Mouse (Mus musculus): ENCODE measurements around the gene Hist1h4i.
A peak's percentile ranks its signal among the peaks of the same experiment; 100 is the strongest.
"Not testable (repeated sequence)": the region's sequence is repeated elsewhere in the genome, so short reads cannot be mapped to it uniquely, and the experiment has no call there.

Gene Hist1h4i

DNA sequence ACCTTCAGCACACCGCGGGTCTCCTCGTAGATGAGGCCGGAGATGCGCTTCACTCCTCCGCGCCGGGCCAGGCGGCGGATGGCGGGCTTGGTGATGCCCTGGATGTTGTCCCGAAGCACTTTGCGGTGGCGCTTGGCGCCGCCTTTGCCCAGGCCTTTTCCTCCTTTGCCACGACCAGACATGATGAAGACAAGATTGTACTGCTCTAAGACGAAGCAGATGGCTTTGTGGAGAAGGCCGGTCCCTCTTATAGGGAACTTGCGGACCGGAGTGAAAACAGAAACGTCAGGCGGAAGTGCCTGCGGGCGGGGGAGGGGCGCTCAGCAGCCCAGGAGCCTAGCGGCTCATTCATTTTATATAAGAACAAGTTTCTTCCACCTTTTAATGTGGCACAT, at the start of gene Hist1h4i:
Hist1h4i (minus strand) TSS at position 221 of the 395 bp plus-strand sequence.
- DNase-seq (ENCODE audit: low read depth, low spot score): peak; percentile 93

DNA sequence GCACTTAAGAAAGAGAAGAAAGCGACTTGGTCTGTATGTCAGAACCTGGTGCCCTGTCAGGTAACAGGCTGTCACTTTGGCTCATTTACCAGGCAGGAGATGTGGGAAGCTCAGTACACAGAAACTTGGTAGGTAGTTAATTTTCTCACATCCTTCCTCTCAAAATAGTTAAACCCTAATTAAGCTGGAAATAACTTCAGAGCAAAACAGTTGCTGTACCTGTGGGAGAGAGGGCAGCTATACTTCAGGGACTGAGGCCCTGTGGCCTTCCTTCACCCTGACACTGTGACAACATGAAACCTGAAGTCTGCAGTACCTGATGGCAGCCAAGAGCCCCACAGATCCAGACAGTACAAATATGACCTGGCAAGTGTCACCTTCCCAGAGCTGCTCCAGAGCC, 43.0 kb upstream of the Hist1h4i start, which contains the start of gene Vmn1r188:
Vmn1r188 (plus strand) TSS at position 301 of the 400 bp plus-strand sequence.
- not testable (repeated sequence) for DNase-seq (ENCODE audit: low read depth, low spot score)

DNA sequence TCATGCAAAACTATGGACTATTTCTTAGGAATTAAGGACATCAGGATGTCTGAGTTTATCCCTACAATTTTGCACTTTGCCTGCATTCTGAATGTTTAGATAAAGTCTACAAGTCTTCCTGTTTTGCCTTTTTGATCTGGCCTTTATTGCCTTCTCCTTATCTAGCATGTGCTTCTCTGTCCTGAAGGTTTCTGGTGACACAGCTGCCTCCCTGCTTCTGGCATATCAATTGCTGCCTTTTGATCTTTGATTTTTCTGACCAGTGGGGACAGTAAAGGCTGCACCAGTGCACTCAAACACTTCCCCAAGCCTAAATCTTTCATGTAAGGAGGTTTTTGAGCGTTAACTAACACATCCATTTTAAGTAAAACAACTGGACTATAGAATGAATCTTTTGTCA, 22.3 kb upstream of the Hist1h4i start:
- no peak for DNase-seq (ENCODE audit: low read depth, low spot score)

DNA sequence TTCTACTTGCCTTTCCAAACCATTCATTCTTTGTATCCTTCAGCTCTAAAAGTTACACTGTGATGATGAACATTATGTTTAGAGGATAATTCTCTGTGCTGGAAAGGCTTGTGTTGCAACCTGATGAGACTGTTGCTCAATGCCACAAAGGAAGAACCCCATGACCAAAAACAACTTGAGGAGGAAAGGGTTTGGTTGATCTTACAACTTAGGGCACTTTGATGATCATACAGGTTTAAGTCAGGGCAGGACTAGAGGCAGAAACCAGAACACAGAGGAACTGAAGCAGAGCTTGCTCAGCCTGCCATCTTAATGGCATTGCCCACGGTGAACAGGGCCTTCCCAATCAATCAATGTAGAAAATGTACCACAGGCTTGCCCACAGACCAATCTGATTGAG, 20.3 kb upstream of the Hist1h4i start:
- no peak for DNase-seq (ENCODE audit: low read depth, low spot score)

- DNase-seq (ENCODE audit: low read depth, low spot score): no peak
Measured at GRCm38 (mm10) chr13:22053754-22054153, 12.6 kb upstream of the Hist1h4i start.

GRCm38 (mm10) chr13:22051523-22051859, 10.3 kb upstream of the Hist1h4i start:
- no peak for DNase-seq (ENCODE audit: low read depth, low spot score)

DNA sequence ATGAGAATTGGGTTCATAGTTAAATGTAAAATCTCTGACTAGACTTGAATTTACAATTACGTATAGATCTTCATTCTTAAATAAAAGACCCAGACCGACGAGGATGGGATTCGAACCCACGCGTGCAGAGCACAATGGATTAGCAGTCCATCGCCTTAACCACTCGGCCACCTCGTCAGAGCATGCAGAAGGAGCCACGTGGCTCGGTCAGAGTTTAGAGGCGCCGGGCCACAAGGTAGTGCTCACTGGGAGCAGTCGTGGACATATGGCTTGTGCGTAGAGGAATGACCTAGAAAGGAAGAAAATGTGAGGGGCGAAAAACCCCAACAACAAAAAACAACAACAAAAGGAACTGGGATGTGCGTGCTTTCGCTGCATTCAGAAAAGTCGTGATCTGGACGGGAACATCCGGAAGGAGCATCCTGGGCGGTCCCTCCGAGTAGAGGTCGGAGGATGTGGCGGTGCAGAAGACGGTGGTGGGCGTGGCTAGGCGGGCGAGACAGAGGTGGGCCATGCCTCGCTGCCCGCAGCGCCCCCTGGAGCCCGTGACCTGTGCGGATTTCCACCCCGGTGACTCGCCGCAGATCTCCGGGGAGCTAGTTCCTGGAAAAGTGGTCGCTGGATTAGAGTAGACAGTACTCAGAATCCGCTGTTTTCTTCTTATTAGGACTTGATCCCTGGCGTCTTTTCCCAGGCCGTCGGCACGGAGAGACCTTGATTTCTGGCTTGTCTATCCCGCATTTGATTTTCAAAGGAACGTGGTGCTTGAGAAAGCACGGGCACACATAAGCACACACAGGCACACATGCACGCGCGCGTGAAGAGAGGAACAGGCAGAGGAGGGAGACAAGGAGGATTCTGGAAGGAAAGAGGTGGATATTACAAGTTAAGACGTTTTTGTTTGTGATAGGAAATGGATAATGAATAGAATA, 9.7 kb upstream of the Hist1h4i start:
- peak; percentile 91 for DNase-seq (ENCODE audit: low read depth, low spot score)

DNA sequence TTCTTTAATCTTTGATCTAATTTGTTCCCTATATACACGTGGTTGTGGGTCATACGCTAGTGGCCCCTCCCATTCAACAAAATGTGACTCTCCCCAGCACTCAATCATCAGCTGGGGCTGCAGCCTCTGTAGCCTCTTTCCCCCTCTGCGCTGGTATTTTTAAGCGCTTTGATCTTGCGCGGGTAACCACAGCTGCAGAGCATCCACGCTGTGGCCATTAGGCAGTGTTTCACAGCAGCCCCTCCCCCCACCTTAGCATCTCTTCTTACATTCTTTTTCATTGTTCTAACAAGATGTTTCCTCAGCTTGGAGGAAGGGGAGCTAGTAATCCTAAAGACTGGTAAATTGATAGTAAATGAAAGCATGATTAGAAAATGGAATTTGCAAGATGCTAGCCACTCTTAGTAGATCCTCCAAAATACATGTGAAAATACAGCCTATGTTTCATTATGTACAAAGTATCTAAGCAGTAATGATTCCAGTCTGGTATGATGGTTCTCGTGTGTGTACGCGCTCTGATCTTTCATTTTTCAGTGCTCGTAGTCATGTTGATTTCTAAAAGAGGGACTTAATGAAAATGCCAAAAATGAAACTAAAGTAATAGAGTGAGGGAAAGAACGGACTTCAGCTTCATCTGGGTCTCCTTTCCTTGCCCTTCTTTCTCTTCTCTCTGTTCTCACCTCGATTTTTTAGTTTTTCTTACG, 8.7 kb upstream of the Hist1h4i start:
- peak; percentile 69 for DNase-seq (ENCODE audit: low read depth, low spot score)

DNA sequence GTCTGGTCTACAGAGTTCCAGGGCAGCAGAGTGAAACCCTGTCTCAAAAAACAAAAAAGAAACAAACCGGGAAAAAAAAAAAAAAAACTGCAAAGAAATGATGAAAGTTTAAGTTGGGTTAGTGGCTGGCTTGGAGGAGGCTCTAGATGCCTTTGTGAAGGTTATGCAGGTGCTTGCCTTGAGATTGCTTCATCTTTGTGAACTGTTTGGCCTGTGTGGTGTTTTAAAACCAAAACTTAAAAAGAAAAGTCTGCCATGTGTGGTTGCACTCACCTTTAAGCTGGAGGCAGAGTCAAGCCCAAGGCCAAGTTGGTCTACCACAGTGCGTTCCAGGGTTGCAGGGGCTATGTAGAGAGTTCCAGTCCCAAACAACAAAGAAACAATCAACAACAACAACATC, 7.9 kb upstream of the Hist1h4i start:
- no peak for DNase-seq (ENCODE audit: low read depth, low spot score)

- no peak for DNase-seq (ENCODE audit: low read depth, low spot score)
Measured at GRCm38 (mm10) chr13:22045311-22045710, 4.1 kb upstream of the Hist1h4i start.

DNA sequence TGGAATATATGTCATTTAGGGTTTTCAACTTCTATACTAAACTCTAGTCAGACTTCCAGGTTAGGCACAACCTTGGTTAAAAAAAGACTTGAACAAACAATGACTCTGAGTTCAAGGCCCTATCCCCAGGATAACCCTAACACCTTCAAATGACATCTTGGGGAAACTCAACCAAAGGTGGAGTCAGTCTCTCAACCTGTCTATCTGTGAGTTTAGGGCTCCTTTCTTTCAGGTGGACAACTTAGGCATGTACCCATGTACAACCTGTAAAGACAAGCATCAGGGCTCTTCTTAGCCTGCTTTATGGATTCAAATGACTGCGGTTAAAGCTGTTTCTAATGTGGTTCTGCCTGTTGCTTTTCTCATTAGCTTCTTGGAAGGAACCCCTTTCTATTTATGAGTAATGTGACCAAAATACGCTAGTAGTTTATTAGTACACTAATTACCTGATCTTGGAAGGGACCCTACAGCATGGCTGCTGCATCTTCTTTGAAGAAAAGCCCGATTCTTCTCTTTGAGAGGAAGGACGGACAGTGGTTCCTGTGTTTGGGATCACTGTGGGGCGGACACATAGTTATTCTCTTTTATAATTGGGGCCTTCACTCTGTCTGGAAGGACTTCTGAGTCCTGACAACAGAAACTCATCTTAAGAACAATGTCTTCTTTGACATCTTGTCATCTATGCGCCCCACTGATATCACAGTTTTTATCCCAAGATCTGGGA, 3.4 kb upstream of the Hist1h4i start:
- DNase-seq (ENCODE audit: low read depth, low spot score): no peak

DNA sequence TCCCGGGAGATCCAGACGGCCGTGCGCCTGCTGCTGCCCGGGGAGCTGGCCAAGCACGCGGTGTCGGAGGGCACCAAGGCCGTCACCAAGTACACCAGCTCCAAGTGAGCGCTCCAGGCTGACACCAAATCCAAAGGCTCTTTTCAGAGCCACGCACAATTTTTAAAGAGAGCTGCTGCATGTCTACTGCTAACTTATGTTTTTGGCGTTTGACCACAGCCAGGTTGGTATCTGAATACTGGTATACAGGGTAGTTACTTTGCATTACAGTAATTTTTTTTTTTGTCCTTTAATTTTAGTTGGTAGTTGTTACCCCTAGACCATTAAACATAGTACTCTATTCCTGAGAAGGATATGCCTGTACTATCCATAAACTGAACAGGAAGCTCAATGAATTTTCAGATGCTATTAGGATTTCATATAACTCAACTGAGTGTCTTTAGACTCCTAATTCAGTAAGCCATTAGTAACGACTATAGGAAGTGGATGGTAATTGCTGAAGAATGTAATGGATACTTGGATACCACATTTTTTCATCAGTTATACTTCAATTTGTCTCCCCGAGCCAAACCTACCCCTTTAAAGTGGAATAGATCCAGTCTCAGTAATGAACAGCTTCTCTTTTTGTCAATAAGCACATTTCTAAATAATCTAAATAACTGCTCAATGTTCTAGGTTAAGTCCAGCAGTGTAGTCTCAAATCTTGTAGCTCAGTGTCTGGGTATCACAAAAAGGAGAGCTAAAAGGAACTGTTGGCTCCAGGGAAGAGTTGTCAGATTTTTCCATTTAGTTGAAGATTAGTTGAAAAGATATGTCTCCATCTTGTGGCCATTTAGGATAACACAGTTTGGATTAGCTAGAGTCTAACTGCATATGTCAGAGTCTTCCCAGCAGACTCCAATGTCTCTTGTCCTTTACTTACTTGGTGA, 2.6 kb upstream of the Hist1h4i start:
- DNase-seq (ENCODE audit: low read depth, low spot score): peak; percentile 54

DNA sequence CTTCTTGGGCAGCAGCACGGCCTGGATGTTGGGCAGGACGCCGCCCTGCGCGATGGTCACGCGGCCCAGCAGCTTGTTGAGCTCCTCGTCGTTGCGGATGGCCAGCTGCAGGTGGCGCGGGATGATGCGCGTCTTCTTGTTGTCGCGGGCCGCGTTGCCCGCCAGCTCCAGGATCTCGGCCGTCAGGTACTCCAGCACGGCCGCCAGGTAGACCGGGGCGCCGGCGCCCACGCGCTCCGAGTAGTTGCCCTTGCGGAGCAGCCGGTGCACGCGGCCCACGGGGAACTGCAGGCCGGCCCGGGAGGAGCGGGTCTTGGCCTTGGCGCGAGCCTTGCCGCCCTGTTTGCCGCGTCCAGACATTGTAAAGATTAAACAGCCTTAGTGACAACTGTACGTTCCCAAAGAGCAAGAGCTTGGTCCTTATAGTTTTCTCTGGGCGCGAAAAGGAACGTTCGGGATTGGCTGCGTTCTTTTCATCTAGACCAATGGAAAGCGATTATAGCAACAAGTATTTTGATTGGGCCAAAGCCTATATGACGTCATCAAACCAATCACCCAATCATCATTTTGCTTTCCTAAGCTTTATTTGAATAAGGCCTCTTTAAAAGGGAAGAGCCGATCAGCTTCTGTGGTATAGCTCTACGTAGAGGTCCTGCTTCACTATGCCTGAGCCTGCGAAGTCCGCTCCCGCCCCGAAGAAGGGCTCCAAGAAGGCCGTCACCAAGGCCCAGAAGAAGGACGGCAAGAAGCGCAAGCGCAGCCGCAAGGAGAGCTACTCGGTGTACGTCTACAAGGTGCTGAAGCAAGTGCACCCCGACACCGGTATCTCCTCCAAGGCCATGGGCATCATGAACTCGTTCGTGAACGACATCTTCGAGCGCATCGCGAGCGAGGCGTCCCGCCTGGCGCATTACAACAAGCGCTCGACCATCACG, 1.7 kb upstream of the Hist1h4i start, which contains the start of the genes Hist1h2ag and Hist1h2bj:
Hist1h2ag (minus strand) TSS at position 377 of the 935 bp plus-strand sequence.
Hist1h2bj (plus strand) TSS at position 647 of the 935 bp plus-strand sequence.
- DNase-seq (ENCODE audit: low read depth, low spot score): peak; percentile 96

GRCm38 (mm10) chr13:22041651-22042567, 747 bp upstream of the Hist1h4i start:
- DNase-seq (ENCODE audit: low read depth, low spot score): peak; percentile 32

DNA sequence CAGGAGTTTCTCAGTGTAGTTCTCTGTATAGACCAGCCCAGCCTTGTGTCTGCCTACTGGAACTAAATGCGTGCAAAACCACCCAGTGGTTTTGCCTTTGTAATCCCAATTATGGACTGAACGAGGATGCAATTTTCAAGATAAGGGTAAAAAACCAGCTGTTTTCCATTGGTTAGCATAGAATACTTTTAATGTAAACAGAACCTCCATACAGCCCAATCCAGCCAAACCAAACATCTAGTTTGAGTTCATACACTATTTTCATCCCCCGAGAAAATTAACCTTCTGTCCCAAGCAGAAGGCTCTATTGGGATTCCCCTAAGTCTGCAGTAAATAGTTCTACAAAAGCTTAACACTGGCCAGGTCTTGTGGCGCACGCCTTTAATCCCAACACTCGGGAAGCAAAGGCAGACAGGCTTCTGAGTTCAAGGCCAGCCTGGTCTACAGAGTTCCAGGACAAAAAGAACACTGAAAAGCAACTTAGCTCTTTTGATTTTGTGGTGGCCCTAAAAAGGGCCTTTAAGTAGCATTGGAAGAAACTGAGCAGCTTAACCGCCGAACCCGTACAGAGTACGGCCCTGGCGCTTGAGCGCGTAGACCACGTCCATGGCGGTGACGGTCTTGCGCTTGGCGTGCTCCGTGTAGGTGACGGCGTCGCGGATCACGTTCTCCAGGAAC, 559 bp downstream of the Hist1h4i start:
- DNase-seq (ENCODE audit: low read depth, low spot score): peak; percentile 39

- no peak for DNase-seq (ENCODE audit: low read depth, low spot score)
Measured at GRCm38 (mm10) chr13:22039951-22040463, 1.2 kb downstream of the Hist1h4i start.

GRCm38 (mm10) chr13:22039364-22039763, 1.8 kb downstream of the Hist1h4i start:
- no peak for DNase-seq (ENCODE audit: low read depth, low spot score)

- no peak for DNase-seq (ENCODE audit: low read depth, low spot score)
Measured at GRCm38 (mm10) chr13:22037415-22037814, 3.7 kb downstream of the Hist1h4i start.

All from embryo, embryonic 11.5 days (tissue).